Mouse (Mus musculus): Measurements from ENCODE around the gene Txnrd3.
A peak's percentile ranks its signal among the peaks of the same experiment; 100 is the strongest.

- TF ChIP-seq CTCF (IDR thresholded peaks at IDR 0.05; ENCODE audit: low read depth, low read length) = peak; percentile 30; the same call in 1 of the 2 replicates
- no peak for TF ChIP-seq TAL1 (conservative IDR thresholded peaks at IDR 0.05; ENCODE audit: low read depth, low read length)
- no peak for TF ChIP-seq GATA1 (IDR thresholded peaks at IDR 0.05; ENCODE audit: borderline replicate concordance, low read length)
- TF ChIP-seq POLR2AphosphoS5 (IDR thresholded peaks at IDR 0.05; ENCODE audit: insufficient replicate concordance, low read depth, low read length) = no peak
- TF ChIP-seq GATA2 (IDR thresholded peaks at IDR 0.05; ENCODE audit: borderline replicate concordance, low read depth, low read length) = no peak
These were observed 4.8 kb upstream of the Txnrd3 start for GRCm38 (mm10) chr6:89639025-89639424.
